Mouse (Mus musculus) embryonic facial prominence, embryonic 10.5 days (tissue): Measurements from ENCODE around the gene Tmem179b. TPM values are rescaled to one million over a fixed set of nuclear protein-coding genes. Genes with fewer than 3 reads are reported as not detected.
A peak's percentile ranks its signal among the peaks of the same experiment; 100 is the strongest.

ENCODE experiments used
- DNase-seq: peaks from one replicate; pipeline ENCODE4 v3.0.0-alpha.2; 2017; ENCODE audit warnings: low spot score
- H3K27ac ChIP-seq: fragments of 300-500 bp; sonication (generic); replicated peaks from 2 replicates; pipeline ENCODE4 v1.5.1; 2016; ENCODE audit warnings: mild to moderate bottlenecking
- H3K27me3 ChIP-seq: fragments of 300-500 bp; sonication (generic); replicated peaks from 2 replicates; pipeline ENCODE4 v1.6.1; 2016; ENCODE audit warnings: low read depth, mild to moderate bottlenecking; ENCODE audit not compliant: poor library complexity, severe bottlenecking
- H3K36me3 ChIP-seq: fragments of 300-500 bp; sonication (generic); replicated peaks from 2 replicates; pipeline ENCODE4 v1.6.1; 2016; ENCODE audit warnings: mild to moderate bottlenecking, moderate library complexity
- H3K4me1 ChIP-seq: fragments of 300-500 bp; sonication (generic); 2 replicates; pipeline ENCODE4 v1.6.1; 2016
- H3K4me3 ChIP-seq: fragments of 300-500 bp; sonication (generic); 2 replicates; pipeline ENCODE4 v1.5.1; 2016; ENCODE audit warnings: mild to moderate bottlenecking, moderate library complexity
- H3K9me3 ChIP-seq: fragments of 300-500 bp; sonication (generic); 2 replicates; pipeline ENCODE4 v1.6.1; 2016; ENCODE audit warnings: mild to moderate bottlenecking
- WGBS: fragments of 180-500 bp; shearing (Covaris S2); methylation state at CpG from one replicate; pipeline ENCODE4 v1.1.7; 2016; 5-methylcytosine and 5-hydroxymethylcytosine counted together
- microRNA-seq: library from miRNA; unstranded; fragments of <30 nt; microRNA quantifications from one replicate; pipeline ENCODE4, GENCODE M21; 2017
- polyA plus RNA-seq: library from polyadenylated mRNA; unstranded; fragments of >200 nt; fragmentation: Nextera tagmentation; extraction: Ambion mirVana; gene quantifications from 2 replicates; pipeline ENCODE4 v1.2.1, GENCODE M21; 2016

The Tmem179b gene
- polyA plus RNA-seq, 1 experiment from 2014 or later = 43.4 TPM

- under 1% methylated on average over 20 of the region's 20 CpGs for WGBS
- Histone ChIP-seq H3K4me3 (peak overlapping the region; percentile 83), H3K9me3 (no peaks in the 10 kb centered on the region), H3K36me3 (peaks cover 32% of the 10 kb centered on the region), H3K27me3 (no peaks in the 10 kb centered on the region), H3K27ac (peak overlapping the region; percentile 96), H3K4me1 (peaks cover 25% of the 10 kb centered on the region)
- DNase-seq = peak; percentile 26
These were observed 50.5 kb downstream of the Tmem179b start for GRCm38 (mm10) chr19:8723574-8724346.

DNA sequence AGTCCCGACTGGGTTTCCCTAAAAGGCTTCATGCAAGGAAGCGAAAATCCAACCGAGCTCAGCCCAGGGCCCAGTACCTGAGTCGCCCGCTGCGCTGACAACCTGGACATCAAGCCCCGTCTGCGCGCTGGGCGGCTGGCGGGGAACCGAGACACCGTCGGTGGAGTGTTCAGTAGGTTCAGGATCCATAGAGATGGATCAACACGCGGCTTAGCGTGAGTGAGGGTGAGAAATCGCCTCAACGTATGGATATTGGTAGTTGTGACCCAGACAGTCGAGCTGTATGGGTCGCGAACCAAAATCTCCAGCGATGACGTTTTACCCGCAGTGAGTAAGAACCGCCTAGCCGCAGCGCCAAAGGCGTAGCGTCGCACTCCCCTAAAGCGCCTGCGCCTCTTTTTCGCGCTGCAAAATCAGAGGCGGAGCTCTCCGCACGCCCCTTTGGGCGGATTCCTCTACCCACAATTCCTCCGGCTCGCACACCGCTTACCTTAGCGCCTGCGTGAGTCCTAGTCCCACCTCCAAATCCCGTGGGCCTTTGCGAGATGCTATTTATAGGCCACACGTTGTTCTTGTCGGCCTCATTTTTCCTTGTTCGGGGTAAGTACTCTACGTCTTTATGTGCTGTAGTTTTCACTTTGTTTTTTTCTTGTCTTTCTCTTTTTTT is 51.2 kb downstream of the Tmem179b start, which contains the start of gene Slc3a2:
TSS of gene Slc3a2 (minus strand) at position 463 of the 667 bp plus-strand sequence.
- no peaks in the 10 kb centered on the region for H3K27me3 ChIP-seq
- WGBS = under 1% methylated on average over 50 of the region's 50 CpGs
- H3K36me3 ChIP-seq = peaks cover 32% of the 10 kb centered on the region
- peak within 1 kb of the TSS; percentile 83 for H3K4me3 ChIP-seq
- DNase-seq = peak; percentile 97
- peak within 1 kb of the TSS; percentile 96 for H3K27ac ChIP-seq
- H3K9me3 ChIP-seq = no peaks in the 10 kb centered on the region
- H3K4me1 ChIP-seq = peaks cover 25% of the 10 kb centered on the region

DNA sequence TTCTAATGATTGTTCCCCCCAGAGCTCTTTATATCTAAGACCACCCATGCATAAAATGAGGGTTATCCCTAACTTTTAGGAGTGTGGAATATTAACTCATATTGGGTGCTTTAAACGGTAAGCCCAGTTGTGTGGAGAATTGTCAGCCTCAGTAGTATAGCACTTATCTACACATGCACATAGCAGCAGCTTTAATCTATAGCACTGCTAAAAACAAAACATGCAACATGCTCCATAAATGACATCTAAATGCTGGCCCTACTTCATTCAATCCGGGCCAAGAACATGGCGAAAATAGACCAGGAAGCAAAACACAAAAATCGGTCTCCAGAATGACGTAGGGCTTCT is 51.7 kb downstream of the Tmem179b start:
- H3K9me3 ChIP-seq = no peaks in the 10 kb centered on the region
- WGBS = 3% methylated on average over 5 of the region's 5 CpGs
- DNase-seq = no peak
- peaks cover 25% of the 10 kb centered on the region for H3K4me1 ChIP-seq
- no peaks in the 10 kb centered on the region for H3K27me3 ChIP-seq
- H3K27ac ChIP-seq = peak overlapping the region; percentile 96
- H3K36me3 ChIP-seq = peaks cover 32% of the 10 kb centered on the region
- H3K4me3 ChIP-seq = peak overlapping the region; percentile 83

Small RNA genes lying within 50 kb of the gene (microRNA-seq; reads per million reads assigned to microRNA genes)
- gene Mir6992 = not detected

Other genes with a start within 250 kb of the Tmem179b start
- gene Slc22a8, start 183.2 kb downstream of the Tmem179b start, polyA plus RNA-seq = not detected in 2 replicates
- 0.10 and 0.24 TPM in 2 replicates for gene Slc22a6, start 156.4 kb downstream of the Tmem179b start, polyA plus RNA-seq
- gene Chrm1, start 110.7 kb downstream of the Tmem179b start, polyA plus RNA-seq = 0.04 and 0.09 TPM in 2 replicates
- 125 and 127 TPM in 2 replicates for gene Slc3a2, start 51.1 kb downstream of the Tmem179b start, polyA plus RNA-seq
- 117 and 127 TPM in 2 replicates for gene Wdr74, start 38.6 kb downstream of the Tmem179b start, polyA plus RNA-seq
- 3.4 and 3.5 TPM in 2 replicates for gene 1700092M07Rik, start 33.7 kb downstream of the Tmem179b start, polyA plus RNA-seq
- 97.0 and 108 TPM in 2 replicates for gene Stx5a, start 33.1 kb downstream of the Tmem179b start, polyA plus RNA-seq
- 254 and 269 TPM in 2 replicates for gene Nxf1, start 17.4 kb downstream of the Tmem179b start, polyA plus RNA-seq
- gene Tmem223, start 3.5 kb downstream of the Tmem179b start, polyA plus RNA-seq = 179 and 185 TPM in 2 replicates
- gene Taf6l, start 11.9 kb upstream of the Tmem179b start, polyA plus RNA-seq = 44.7 and 46.3 TPM in 2 replicates
- 193 and 205 TPM in 2 replicates for gene Polr2g, start 24.1 kb upstream of the Tmem179b start, polyA plus RNA-seq
- 6.5 and 6.9 TPM in 2 replicates for gene Zbtb3, start 28.1 kb upstream of the Tmem179b start, polyA plus RNA-seq
- gene Ttc9c, start 44.9 kb upstream of the Tmem179b start, polyA plus RNA-seq = 83.8 and 85.6 TPM in 2 replicates
- 4.8 and 5.0 TPM in 2 replicates for gene Hnrnpul2, start 45.5 kb upstream of the Tmem179b start, polyA plus RNA-seq
- not detected in 2 replicates for gene AC129217.1, start 55.3 kb upstream of the Tmem179b start, polyA plus RNA-seq
- 41.4 and 44.6 TPM in 2 replicates for gene Bscl2, start 63.0 kb upstream of the Tmem179b start, polyA plus RNA-seq
- gene Gng3, start 64.7 kb upstream of the Tmem179b start, polyA plus RNA-seq = 29.3 and 32.0 TPM in 2 replicates
- 0.55 and 0.57 TPM in 2 replicates for gene Lrrn4cl, start 76.3 kb upstream of the Tmem179b start, polyA plus RNA-seq
- gene Ubxn1, start 97.0 kb upstream of the Tmem179b start, polyA plus RNA-seq = 218 and 220 TPM in 2 replicates
- 59.0 and 62.0 TPM in 2 replicates for gene Uqcc3, start 106.5 kb upstream of the Tmem179b start, polyA plus RNA-seq
- gene Lbhd1, start 109.3 kb upstream of the Tmem179b start, polyA plus RNA-seq = 115 and 118 TPM in 2 replicates
- not detected in 2 replicates for gene Gm49403, start 109.5 kb upstream of the Tmem179b start, polyA plus RNA-seq
- 159 and 167 TPM in 2 replicates for gene 1810009A15Rik, start 114.4 kb upstream of the Tmem179b start, polyA plus RNA-seq
- gene Gm49416, start 114.5 kb upstream of the Tmem179b start, polyA plus RNA-seq = 0.59 and 0.96 TPM in 2 replicates
- gene Ints5, start 118.5 kb upstream of the Tmem179b start, polyA plus RNA-seq = 59.0 and 60.9 TPM in 2 replicates
- 116 TPM in 2 replicates for gene Ganab, start 123.6 kb upstream of the Tmem179b start, polyA plus RNA-seq
- gene B3gat3, start 145.9 kb upstream of the Tmem179b start, polyA plus RNA-seq = 46.7 and 47.3 TPM in 2 replicates
- gene Rom1, start 154.9 kb upstream of the Tmem179b start, polyA plus RNA-seq = 3.1 and 3.8 TPM in 2 replicates
- gene Eml3, start 155.1 kb upstream of the Tmem179b start, polyA plus RNA-seq = 28.9 and 30.1 TPM in 2 replicates
- gene Mta2, start 167.4 kb upstream of the Tmem179b start, polyA plus RNA-seq = 212 and 216 TPM in 2 replicates
- gene Tut1, start 179.4 kb upstream of the Tmem179b start, polyA plus RNA-seq = 45.2 and 47.8 TPM in 2 replicates
- gene Eef1g, start 192.6 kb upstream of the Tmem179b start, polyA plus RNA-seq = 550 and 554 TPM in 2 replicates
- gene Ahnak, start 214.8 kb upstream of the Tmem179b start, polyA plus RNA-seq = 9.3 and 10.0 TPM in 2 replicates